Mouse (Mus musculus) adrenal gland, adult 18-20 months (tissue): ENCODE measurements around the gene Ksr2. TPM values are rescaled to one million over a fixed set of nuclear protein-coding genes. Genes with fewer than 3 reads are reported as not detected.

ENCODE experiments used
- DNase-seq, 2 experiments: peaks; one replicate each; pipeline ENCODE4 v3.0.0; 2021 to 2022; ENCODE audit warnings: low spot score in 2 of 2
- total RNA-seq, 2 experiments: library from RNA; stranded (reverse); gene quantifications; 1 replicate in 1 of 2; 2 replicates in 1 of 2; pipeline ENCODE4 v1.2.3; 2021

The Ksr2 gene
- total RNA-seq, 2 experiments from 2014 or later = 4.3 to 4.5 TPM

DNA sequence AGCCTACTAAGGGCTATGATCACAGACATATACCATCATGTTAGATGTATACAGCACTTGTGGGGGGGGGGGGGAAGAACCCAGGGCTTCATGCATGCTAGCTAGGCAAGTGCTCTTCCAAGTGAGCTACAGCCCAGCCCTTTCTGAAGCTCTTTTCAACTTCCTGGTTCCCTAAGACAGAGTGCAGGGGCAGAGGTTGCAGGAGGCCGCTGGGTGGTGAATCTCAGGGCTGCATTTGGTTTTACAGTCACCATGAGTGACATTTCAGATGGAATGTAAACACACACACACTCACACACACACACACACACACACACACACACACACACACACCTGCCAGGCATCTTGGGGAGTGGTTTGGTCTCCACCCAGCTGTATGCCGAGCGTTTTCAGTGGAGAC lies 67.4 kb downstream of the Ksr2 start:
- DNase-seq = no peak

- no peak for DNase-seq
These were observed 67.8 kb downstream of the Ksr2 start for GRCm38 (mm10) chr5:117481586-117481985.

- no peak for DNase-seq
These were observed 68.2 kb downstream of the Ksr2 start for GRCm38 (mm10) chr5:117482013-117482412.

DNA sequence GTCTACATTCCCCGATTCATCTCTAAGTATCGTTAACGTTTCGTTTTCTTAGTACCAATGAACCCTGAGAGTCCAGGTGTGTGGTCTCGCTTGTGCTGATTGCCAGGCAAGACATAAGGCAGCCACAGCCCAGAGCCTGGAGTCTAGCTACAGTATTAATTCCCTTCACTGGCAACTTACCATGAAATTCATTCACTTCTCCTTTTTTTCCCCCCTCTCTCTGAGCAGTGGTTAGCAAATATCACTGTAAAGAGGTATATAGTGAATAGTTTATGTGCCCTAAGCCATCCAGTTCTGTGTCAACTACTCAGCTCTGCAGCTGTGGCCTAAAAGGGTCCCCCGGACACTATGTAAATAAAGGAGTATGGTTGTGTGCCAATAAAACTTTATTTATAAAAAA lies 71.6 kb downstream of the Ksr2 start:
- DNase-seq = no peak

DNA sequence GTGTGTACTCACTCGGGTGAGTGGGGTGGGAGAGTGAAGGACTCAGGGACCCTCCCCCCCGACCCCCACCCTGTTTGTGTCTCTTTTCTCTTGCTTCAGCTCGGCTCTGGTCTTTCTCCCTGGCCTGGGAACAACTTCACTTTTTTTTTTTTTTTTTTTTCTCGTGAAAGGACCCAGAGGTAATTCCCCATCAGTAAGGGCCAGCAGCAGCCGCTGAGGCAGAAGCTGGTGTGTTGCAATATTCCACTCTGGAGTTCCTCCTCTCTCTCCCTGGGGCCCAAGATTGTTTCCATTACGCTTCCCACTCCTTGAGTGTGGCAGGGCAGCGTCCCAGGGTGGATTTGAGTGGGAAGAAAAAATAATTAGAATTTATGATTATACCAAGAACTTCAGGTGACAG lies 72.3 kb downstream of the Ksr2 start:
- DNase-seq = no peak

DNA sequence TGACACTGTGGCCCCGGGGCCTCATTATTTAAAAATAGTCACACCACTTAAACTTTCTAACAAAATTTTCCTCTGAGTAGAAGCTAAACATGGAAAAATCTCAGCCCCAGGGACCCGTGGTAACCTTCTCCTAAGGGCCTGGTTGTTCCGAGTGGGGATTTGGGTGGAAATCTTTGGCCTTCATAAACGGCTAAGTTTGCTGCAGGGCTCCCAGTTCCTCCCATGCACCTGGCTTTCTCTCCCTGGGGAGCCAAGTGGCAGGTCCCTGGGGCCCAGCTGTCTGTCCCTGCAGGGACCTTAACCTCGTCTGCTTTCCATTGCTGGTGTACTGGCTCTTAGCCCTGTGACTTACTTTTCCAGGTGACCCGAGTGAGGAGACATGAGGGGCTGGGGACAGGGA lies 74.4 kb downstream of the Ksr2 start:
- no peak for DNase-seq

DNA sequence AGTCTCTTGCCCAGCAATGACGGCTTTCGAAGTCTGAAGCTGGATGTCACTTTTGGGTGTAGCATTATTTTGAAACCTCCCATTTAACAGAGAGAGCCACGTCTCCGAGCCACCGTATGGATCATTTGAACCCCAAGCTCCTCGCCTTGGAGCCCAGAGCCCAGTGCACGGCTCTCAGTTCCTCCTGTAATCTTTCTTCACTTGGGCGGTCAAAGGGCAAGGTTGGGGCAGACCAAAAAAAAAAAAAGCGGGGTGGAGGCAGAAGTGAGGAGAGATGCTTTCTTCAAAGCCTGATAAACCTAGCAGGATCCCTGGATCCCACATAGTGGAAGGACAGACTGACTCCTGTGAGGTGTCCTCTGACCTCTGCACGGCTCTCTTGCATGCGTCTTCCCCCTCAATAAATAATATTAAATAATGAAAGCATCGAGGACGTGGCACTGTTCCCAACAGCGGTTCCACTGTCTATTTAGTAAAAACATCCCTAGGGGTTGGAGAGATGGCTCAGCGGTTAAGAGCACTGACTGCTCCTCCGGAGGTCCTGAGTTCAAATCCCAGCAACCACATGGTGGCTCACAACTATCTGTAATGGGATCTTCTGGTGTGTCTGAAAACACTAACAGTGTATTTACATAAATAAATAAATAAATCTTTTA lies 75.0 kb downstream of the Ksr2 start:
- no peak for DNase-seq

- no peak for DNase-seq
These were observed 79.4 kb downstream of the Ksr2 start for GRCm38 (mm10) chr5:117492933-117493863.

GRCm38 (mm10) chr5:117493947-117494346 lies 80.1 kb downstream of the Ksr2 start:
- peak; percentile 38 to 41 for DNase-seq

GRCm38 (mm10) chr5:117497084-117497483 lies 83.3 kb downstream of the Ksr2 start:
- no peak for DNase-seq

- DNase-seq = peak in 1 of 2 experiments; percentile 17
These were observed 88.8 kb downstream of the Ksr2 start for GRCm38 (mm10) chr5:117502611-117503010.

DNA sequence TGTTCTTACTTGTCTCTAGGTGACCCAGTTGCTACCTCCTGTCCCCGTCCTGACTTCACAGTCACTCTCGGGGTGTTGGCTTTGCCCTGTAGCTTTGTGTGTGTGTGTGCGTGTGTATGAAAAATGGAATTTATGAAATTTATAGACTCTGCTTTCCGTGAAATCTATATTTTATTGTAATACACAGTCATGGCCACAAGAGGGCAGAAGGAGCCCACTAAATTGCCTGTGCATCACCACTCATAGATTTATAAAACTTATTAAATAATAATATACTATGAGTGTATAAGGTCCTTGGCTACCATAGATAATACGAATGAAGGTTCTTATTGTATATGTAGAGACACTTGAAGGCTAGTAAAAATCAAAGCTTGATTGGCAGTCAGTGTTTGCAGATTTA lies 90.6 kb downstream of the Ksr2 start:
- no peak for DNase-seq

DNA sequence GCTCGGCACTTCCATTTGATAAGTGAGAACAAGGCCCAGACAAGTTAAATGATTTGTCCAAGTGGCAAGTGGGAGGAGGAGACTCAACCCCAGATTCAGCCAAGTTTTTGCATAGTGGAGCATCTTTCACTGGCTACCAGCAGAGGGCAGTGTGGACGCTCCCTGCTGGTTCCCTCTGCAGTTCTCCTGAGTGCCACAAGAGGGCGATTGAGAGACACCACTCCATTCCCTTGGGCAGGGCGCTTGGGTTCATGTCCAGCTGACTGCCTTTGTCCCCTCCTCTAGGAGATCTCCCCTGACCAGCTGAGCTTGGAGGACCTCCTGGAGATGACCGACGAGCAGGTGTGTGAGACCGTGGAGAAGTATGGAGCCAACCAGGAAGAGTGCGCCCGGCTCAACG lies 91.4 kb downstream of the Ksr2 start:
- peak; percentile 54 for DNase-seq

GRCm38 (mm10) chr5:117505769-117506168 lies 92.0 kb downstream of the Ksr2 start:
- no peak for DNase-seq

- DNase-seq = peak; percentile 32 to 55
These were observed 92.6 kb downstream of the Ksr2 start for GRCm38 (mm10) chr5:117506406-117506805.

- DNase-seq = peak in 1 of 2 experiments; percentile 12
These were observed 95.9 kb downstream of the Ksr2 start for GRCm38 (mm10) chr5:117509511-117510375.

DNA sequence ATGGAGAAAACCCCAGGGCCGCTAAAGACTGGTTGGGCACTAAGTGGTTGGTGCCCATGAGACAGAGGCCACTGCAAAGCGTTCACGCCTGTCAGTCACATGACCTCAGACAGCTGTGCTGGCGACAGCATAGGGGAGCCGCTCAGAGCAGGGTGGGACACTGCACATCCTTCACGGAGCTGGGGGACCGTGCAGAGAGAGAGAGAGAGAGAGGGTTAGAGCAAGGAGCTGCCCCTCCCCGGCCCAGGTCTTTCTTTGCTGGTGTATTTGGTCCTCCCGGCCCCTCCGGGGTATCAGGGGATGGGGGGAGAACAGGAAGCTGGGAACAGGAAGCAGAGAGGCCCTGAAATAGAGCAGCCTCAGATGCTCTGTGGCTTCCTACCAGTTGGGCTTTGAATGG lies 97.1 kb downstream of the Ksr2 start:
- no peak for DNase-seq

GRCm38 (mm10) chr5:117515396-117515795 lies 101.6 kb downstream of the Ksr2 start:
- no peak for DNase-seq

- DNase-seq = no peak
These were observed 102.1 kb downstream of the Ksr2 start for GRCm38 (mm10) chr5:117515861-117516260.

GRCm38 (mm10) chr5:117516597-117516996 lies 102.8 kb downstream of the Ksr2 start:
- DNase-seq = peak; percentile 46 to 47

DNA sequence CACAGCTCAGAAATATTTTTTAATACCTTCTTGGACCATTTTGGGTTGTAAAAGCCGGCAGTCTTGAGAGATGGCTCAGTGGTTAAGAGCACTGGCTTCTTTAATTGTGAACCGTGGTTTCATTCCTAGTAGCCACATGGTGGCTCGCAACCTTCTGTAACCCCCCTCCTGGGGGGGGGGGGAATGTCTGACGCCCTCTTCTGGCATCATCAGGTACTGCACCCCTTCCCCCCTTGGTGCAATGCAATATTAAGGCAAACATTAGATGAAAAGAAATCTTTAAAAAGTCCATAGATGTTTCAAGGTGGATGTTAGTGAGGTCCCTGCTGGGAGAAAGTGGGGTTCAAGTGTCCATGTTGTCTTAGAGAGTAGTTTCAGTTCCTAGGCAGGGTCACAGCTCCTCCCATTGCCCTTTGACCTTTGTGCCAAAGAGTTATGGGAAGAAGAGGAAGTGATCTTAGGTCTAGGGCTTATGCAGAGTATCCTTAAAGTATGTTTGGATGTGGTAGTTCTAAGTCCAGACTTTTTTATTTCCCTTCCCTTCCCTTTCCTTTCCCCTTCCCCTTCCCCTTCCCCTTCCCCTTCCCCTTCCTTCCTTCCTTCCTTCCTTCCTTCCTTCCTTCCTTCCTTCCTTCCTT lies 106.2 kb downstream of the Ksr2 start:
- no peak for DNase-seq
